Comparison of ENCODE assay signal across 23 mouse cellular contexts in the genomic region with DNA sequence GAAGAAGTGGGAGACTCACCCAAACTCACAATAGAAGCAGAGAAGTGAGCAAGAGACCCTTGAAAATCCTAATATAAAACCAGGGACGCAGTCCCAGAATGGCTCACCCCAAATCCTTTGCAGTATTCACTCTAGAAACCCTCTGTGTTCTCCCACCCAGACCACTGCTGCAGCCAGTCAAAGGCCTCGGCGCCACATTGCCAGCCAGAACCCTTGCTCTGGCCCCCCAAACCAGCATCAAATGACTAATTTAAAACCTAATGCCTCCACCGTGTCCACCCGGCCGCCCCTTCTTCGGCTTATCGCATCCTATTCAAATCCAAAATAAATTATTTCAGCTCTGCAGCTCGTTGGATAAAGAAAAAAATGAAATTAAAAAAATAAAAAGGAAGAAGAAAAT.
"Had no signal": no experiment of that assay in that cellular context is flagged by ENCODE, and none has a peak within 500 bp of the region (broad histone marks: within the 10 kb centered on the region; RNA-seq: fewer than 3 reads in every experiment).

No protein-coding gene starts in this region.

- DNase-seq: gastrocnemius, postnatal 14 days; gastrocnemius, postnatal 36 days; heart, adult 18-20 months; heart, postnatal 10 days; heart, postnatal 4 days; kidney, adult 18-20 months; kidney, adult 8-10 months; kidney, postnatal 10 days; kidney, postnatal 4 days; liver had no signal

- H3K27ac ChIP-seq: hindbrain, embryonic 10.5 days; hindbrain, embryonic 12.5 days; hindbrain, embryonic 14.5 days; intestine, embryonic 15.5 days; layer of hippocampus, adult 2 months; left cerebral cortex, adult 2 months; limb, embryonic 10.5 days; limb, embryonic 12.5 days had no signal

- H3K4me2 ChIP-seq: heart, embryonic 12.5 days; hindbrain, embryonic 12.5 days; hindbrain, embryonic 14.5 days; intestine, embryonic 15.5 days; limb, embryonic 12.5 days; liver, embryonic 11.5 days had no signal

- H3K4me3 ChIP-seq: heart, embryonic 12.5 days; hindbrain, embryonic 10.5 days; hindbrain, embryonic 12.5 days; intestine, embryonic 15.5 days; layer of hippocampus, adult 2 months; left cerebral cortex, adult 2 months; limb, embryonic 10.5 days; limb, embryonic 12.5 days had no signal

- H3K36me3 ChIP-seq: heart, embryonic 12.5 days; hindbrain, embryonic 10.5 days; hindbrain, embryonic 12.5 days; intestine, embryonic 15.5 days; limb, embryonic 10.5 days; limb, embryonic 12.5 days had no signal

- H3K9ac ChIP-seq: heart, embryonic 12.5 days; hindbrain, embryonic 12.5 days; hindbrain, embryonic 14.5 days; intestine, embryonic 15.5 days; limb, embryonic 12.5 days had no signal

- H3K9me3 ChIP-seq: heart, embryonic 12.5 days; hindbrain, embryonic 10.5 days; hindbrain, embryonic 12.5 days; intestine, embryonic 15.5 days; limb, embryonic 10.5 days; limb, embryonic 12.5 days had no signal

- ATAC-seq: hindbrain, embryonic 16.5 days; inflammation-experienced regulatory T-cells, adult 6 months; intestine, embryonic 15.5 days; intestine, postnatal 0 days had no signal

- H3K27me3 ChIP-seq: heart, embryonic 12.5 days; hindbrain, embryonic 12.5 days; intestine, embryonic 15.5 days; limb, embryonic 12.5 days had no signal

- H3K4me1 ChIP-seq: heart, embryonic 12.5 days; hindbrain, embryonic 12.5 days; intestine, embryonic 15.5 days; limb, embryonic 10.5 days; limb, embryonic 12.5 days had no signal
